In genomic region chr11:89209072-89209471, GRCm38 (mm10) we compare ENCODE assay signal across 13 mouse cellular contexts.
DNase-seq lines count a peak whose midpoint lies in the region; ATAC-seq lines count a peak whose summit lies in the region.
"Had no signal": no experiment of that assay in that cellular context is flagged by ENCODE, and none has a peak within 500 bp of the region (broad histone marks: within the 10 kb centered on the region; RNA-seq: fewer than 3 reads in every experiment).

No protein-coding gene starts in this region.

- H3K36me3 ChIP-seq in kidney, embryonic 14.5 days (ENCODE audit: control insufficient read depth, insufficient read depth, low read length), result no peaks in the 10 kb centered on the region
- H3K36me3 ChIP-seq in embryonic facial prominence, embryonic 13.5 days, result no peaks in the 10 kb centered on the region
- H3K36me3 ChIP-seq in limb, embryonic 15.5 days, result no peaks in the 10 kb centered on the region
- H3K36me3 ChIP-seq: heart, embryonic 12.5 days; lung, embryonic 15.5 days had no signal

- no peak for DNase-seq in kidney, adult 11 months
- DNase-seq in ovary, postnatal 14 days (ENCODE audit: low spot score), result peak; percentile 6
- DNase-seq in ovary, adult 18-20 months (ENCODE audit: low spot score), result no peak
- DNase-seq in left cerebral cortex, postnatal 36 days (ENCODE audit: low spot score in 2 of 2), result no peak
- no peak for DNase-seq in urinary bladder, postnatal 4 days (ENCODE audit: low spot score in 2 of 2)
- DNase-seq: cerebellum, adult 11 months; kidney, adult 9 months had no signal

- 0 out of 2 replicates have a peak, but pooled peaks have one; percentile 24 for ATAC-seq in kidney, embryonic 14.5 days (ENCODE audit: low FRiP score, low TSS enrichment)
- ATAC-seq in embryonic facial prominence, embryonic 13.5 days (ENCODE audit: insufficient number of reproducible peaks, insufficient read depth, low FRiP score, low TSS enrichment, low read depth), result 0 out of 2 replicates have a peak, but pooled peaks have one; percentile 33
- ATAC-seq in limb, embryonic 15.5 days (ENCODE audit: insufficient number of reproducible peaks, low FRiP score, low TSS enrichment, low read depth), result no peak
- ATAC-seq: activated CD4-positive, CD25-positive, alpha-beta regulatory T cell, adult 4 months had no signal

- intact Hi-C loops in left cerebral cortex, postnatal 36 days (cut with DNase I), result no loop called here

- H3K9me3 ChIP-seq in kidney, embryonic 14.5 days (ENCODE audit: control insufficient read depth, low read length), result no peaks in the 10 kb centered on the region
- no peaks in the 10 kb centered on the region for H3K9me3 ChIP-seq in embryonic facial prominence, embryonic 13.5 days
- no peaks in the 10 kb centered on the region for H3K9me3 ChIP-seq in limb, embryonic 15.5 days
- H3K9me3 ChIP-seq: heart, embryonic 12.5 days; lung, embryonic 15.5 days had no signal

- no peaks in the 10 kb centered on the region for H3K27me3 ChIP-seq in kidney, embryonic 14.5 days (ENCODE audit: control insufficient read depth, insufficient read depth, low read length)
- H3K27me3 ChIP-seq in embryonic facial prominence, embryonic 13.5 days, result no peaks in the 10 kb centered on the region
- H3K27me3 ChIP-seq in limb, embryonic 15.5 days, result no peaks in the 10 kb centered on the region
- H3K27me3 ChIP-seq: heart, embryonic 12.5 days; lung, embryonic 15.5 days had no signal

- H3K9ac ChIP-seq in kidney, embryonic 14.5 days (ENCODE audit: low read depth, low read length), result no peak overlapping the region
- H3K9ac ChIP-seq in embryonic facial prominence, embryonic 13.5 days, result no peak overlapping the region
- no peak overlapping the region for H3K9ac ChIP-seq in limb, embryonic 15.5 days
- H3K9ac ChIP-seq: heart, embryonic 12.5 days; lung, embryonic 15.5 days had no signal

- no peak overlapping the region for H3K27ac ChIP-seq in kidney, embryonic 14.5 days (ENCODE audit: low read depth, low read length)
- no peak overlapping the region; the same call in 1 of the 2 replicates for H3K27ac ChIP-seq in embryonic facial prominence, embryonic 13.5 days
- H3K27ac ChIP-seq in limb, embryonic 15.5 days, result no peak overlapping the region
- H3K27ac ChIP-seq: lung, embryonic 15.5 days had no signal

- no peak overlapping the region for H3K4me3 ChIP-seq in kidney, embryonic 14.5 days (ENCODE audit: low read length)
- H3K4me3 ChIP-seq in embryonic facial prominence, embryonic 13.5 days, result no peak overlapping the region
- no peak overlapping the region for H3K4me3 ChIP-seq in limb, embryonic 15.5 days
- H3K4me3 ChIP-seq: heart, embryonic 12.5 days; lung, embryonic 15.5 days had no signal

- no peak overlapping the region; the same call in 1 of the 2 replicates for H3K4me2 ChIP-seq in kidney, embryonic 14.5 days (replicated peaks; ENCODE audit: low read depth, low read length)
- peak overlapping the region; percentile 47; the same call in 1 of the 2 replicates for H3K4me2 ChIP-seq in embryonic facial prominence, embryonic 13.5 days
- H3K4me2 ChIP-seq in limb, embryonic 15.5 days, result peak overlapping the region; percentile 19; the same call in 1 of the 2 replicates
- H3K4me2 ChIP-seq: heart, embryonic 12.5 days; lung, embryonic 15.5 days had no signal

- 59% methylated on average over 6 of the region's 6 CpGs for WGBS in kidney, embryonic 14.5 days
- WGBS in embryonic facial prominence, embryonic 13.5 days, result 29% methylated on average over 6 of the region's 6 CpGs
- WGBS in limb, embryonic 15.5 days, result 28% methylated on average over 6 of the region's 6 CpGs

- peaks cover 4% of the 10 kb centered on the region; the same call in 1 of the 2 replicates for H3K4me1 ChIP-seq in kidney, embryonic 14.5 days (ENCODE audit: control insufficient read depth, insufficient read depth, low read length)
- H3K4me1 ChIP-seq in embryonic facial prominence, embryonic 13.5 days, result peaks cover 24% of the 10 kb centered on the region; the same call in 1 of the 2 replicates
- peaks cover 14% of the 10 kb centered on the region for H3K4me1 ChIP-seq in limb, embryonic 15.5 days
